Mouse (Mus musculus): ENCODE measurements around the gene Txlng.

DNA sequence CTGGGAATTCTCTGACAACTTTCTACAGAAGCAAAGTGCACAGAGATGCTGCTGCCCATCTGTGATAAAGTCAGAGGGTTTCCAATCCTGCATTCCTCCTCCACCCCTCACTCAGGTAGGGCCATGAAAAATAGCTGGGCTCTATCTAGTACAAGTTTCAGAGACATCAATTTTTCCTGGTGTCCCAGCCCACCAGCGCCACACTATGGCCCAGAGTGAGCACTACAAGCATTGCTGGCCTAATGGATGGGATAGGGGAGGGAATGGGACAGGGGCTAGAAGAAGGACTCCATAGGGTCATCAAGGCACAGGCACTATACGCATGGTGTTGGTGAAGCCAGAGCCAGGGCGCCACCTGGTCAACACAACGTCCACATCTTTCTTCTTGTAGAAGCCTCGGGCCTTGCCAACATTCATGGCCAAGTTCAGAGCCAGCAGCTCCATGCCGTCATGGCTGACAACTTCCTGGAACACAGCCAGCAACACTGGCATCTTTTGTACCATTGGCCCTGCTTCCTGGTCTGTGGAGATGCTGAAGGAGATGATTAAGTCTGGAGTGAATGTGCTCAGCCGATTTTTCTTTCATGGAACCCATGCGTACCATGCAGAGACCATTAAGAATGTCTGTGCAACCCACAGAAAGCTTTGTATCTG is 15.3 kb upstream of the Txlng start:
- TF ChIP-seq POLR2A (IDR thresholded peaks at IDR 0.05; ENCODE audit: borderline replicate concordance, control insufficient read depth, low read depth, low read length) (no peak), CTCF (IDR thresholded peaks at IDR 0.05; ENCODE audit: control insufficient read depth, insufficient read depth, low read length) (no peak)

Measured in bone marrow, adult 2 months (tissue).